Mouse (Mus musculus) cortical plate, adult 2 months (tissue): ENCODE measurements around the gene Nbea.

Source experiments
- CTCF ChIP-seq: fragments of 200-500 bp; IDR thresholded peaks from 2 replicates; pipeline ENCODE4 v1.5.1; 2011; ENCODE audit warnings: mild to moderate bottlenecking, control low read depth, low read length; ENCODE audit not compliant: insufficient read depth; ENCODE audit errors: extremely low read depth
- POLR2A ChIP-seq: fragments of 200-500 bp; IDR thresholded peaks from 2 replicates; pipeline ENCODE4 v1.6.1; 2011; ENCODE audit warnings: mild to moderate bottlenecking, low read length, control low read depth; ENCODE audit not compliant: insufficient read depth; ENCODE audit errors: extremely low read depth

DNA sequence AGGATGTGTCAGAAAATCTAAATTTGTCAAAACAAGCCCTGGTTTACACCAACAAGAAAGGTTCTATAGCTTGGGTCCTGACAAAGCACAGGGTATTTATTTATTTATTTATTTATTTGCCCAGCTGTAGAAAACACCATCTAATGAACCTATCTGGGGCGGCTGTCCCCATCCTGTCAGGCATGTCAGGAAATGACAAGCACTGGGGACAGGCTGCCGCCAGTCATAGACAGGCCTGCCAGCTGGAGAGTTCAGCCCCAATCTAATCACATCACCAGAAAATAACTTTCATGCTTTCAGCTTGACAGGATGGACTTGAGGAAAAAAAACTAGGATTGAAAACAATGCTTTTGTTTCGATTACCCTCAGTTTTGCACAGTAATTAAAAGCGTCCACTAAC lies 440.8 kb downstream of the Nbea start:
- TF ChIP-seq CTCF (no peak), POLR2A (no peak)
